Mouse (Mus musculus): Measurements from ENCODE around the gene BC048679. TPM values are rescaled to one million over a fixed set of nuclear protein-coding genes. Genes with fewer than 3 reads are reported as not detected.
A peak's percentile ranks its signal among the peaks of the same experiment; 100 is the strongest.

Gene BC048679
- polyA plus RNA-seq, 1 experiment: not detected

DNA sequence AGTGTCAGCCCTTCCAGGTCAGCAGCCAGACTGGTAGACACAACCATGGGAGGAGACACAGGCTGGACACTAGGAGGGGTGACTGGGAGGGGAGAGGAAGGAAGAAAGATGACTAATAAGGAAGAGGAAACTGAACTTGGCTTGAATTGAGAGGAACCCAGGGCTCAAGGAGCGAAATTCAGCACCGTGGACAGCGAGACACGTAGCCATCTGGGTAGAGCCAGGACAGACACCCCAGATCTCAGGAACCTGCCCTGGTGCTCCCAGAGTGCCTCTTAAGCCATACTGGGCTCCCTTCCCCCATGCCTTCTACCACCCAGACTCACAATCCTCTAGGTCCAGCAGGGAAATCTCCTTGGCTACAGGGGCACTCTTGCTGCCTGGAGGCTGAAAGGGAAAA is 34.0 kb downstream of the BC048679 start:
- Histone ChIP-seq H3K9ac (ENCODE audit: low read depth, poor library complexity, severe bottlenecking) (no peak overlapping the region), H3K9me3 (replicated peaks; ENCODE audit: control insufficient read depth, insufficient read depth, low read length, poor library complexity, severe bottlenecking) (no peaks in the 10 kb centered on the region), H3K4me3 (ENCODE audit: low read depth, low read length) (no peak overlapping the region), H3K36me3 (ENCODE audit: control insufficient read depth, insufficient read depth, low read length, poor library complexity, severe bottlenecking) (no peaks in the 10 kb centered on the region), H3K27ac (ENCODE audit: insufficient read depth, low read length) (no peak overlapping the region), H3K4me1 (ENCODE audit: control insufficient read depth, insufficient read depth, low read length) (no peaks in the 10 kb centered on the region), H3K27me3 (ENCODE audit: control insufficient read depth, insufficient read depth, low read length, poor library complexity, severe bottlenecking) (no peaks in the 10 kb centered on the region)
- TF ChIP-seq POLR2A (IDR thresholded peaks at IDR 0.05; ENCODE audit: insufficient read depth, low read length): no peak
- no peak for TF ChIP-seq EP300 (IDR thresholded peaks at IDR 0.05; ENCODE audit: insufficient read depth, low read depth, low read length)
- no peak for TF ChIP-seq CTCF (IDR thresholded peaks at IDR 0.05; ENCODE audit: low read depth, low read length)

DNA sequence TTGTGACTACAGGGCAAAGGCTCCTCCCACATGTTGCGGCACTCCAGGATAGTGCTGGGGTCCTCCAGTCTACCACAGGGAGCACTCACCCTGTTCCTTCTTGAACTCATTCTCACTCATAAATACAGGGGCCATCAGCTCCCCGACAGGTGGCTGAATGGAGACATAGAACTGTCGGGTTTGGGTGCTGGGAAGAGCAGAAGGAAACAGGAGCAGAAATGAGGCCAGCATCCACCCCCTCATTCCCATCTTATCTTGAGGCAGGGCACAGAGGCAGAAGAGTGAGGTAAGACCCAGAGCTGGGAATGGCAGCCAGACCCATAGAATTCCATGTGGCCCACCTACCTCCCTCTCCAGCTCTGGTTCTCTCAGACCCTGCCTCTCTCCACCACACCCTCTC is 35.3 kb downstream of the BC048679 start:
- Histone ChIP-seq H3K27ac (ENCODE audit: insufficient read depth, low read length) (no peak overlapping the region), H3K4me1 (ENCODE audit: control insufficient read depth, insufficient read depth, low read length) (no peaks in the 10 kb centered on the region), H3K36me3 (ENCODE audit: control insufficient read depth, insufficient read depth, low read length, poor library complexity, severe bottlenecking) (no peaks in the 10 kb centered on the region), H3K9ac (ENCODE audit: low read depth, poor library complexity, severe bottlenecking) (no peak overlapping the region), H3K4me3 (ENCODE audit: low read depth, low read length) (no peak overlapping the region), H3K27me3 (ENCODE audit: control insufficient read depth, insufficient read depth, low read length, poor library complexity, severe bottlenecking) (no peaks in the 10 kb centered on the region), H3K9me3 (replicated peaks; ENCODE audit: control insufficient read depth, insufficient read depth, low read length, poor library complexity, severe bottlenecking) (no peaks in the 10 kb centered on the region)
- TF ChIP-seq POLR2A (IDR thresholded peaks at IDR 0.05; ENCODE audit: insufficient read depth, low read length) (no peak), EP300 (IDR thresholded peaks at IDR 0.05; ENCODE audit: insufficient read depth, low read depth, low read length) (no peak), CTCF (IDR thresholded peaks at IDR 0.05; ENCODE audit: low read depth, low read length) (no peak)

DNA sequence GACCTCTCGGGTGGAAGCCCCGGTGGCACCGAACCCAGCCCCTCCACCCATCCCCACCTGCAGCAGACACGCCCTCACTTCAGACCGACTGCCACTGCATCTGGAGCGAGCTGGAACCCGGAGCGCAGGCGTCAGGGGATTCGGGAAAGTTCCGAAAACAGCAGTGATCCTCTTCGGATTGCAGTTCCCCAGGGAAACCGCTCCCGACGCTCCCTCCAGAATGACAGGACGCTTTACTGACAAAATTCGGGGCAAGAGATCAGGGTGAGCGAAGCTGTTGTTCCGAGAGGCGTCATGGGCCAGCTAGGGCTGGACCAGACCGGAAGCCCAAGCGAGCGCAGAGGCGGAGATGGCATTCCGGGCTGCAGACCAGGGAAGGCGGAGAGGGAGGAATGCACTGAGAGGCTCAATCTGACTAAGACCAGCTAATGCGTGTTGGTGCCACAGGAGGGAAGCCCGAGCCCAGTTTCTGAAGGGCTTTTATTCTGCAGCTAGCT is 42.9 kb downstream of the BC048679 start, which contains the start of gene Cpeb1:
TSS of gene Cpeb1 (minus strand) at position 311 of the 497 bp plus-strand sequence.
- H3K9ac ChIP-seq (ENCODE audit: low read depth, poor library complexity, severe bottlenecking): peak within 1 kb of the TSS; percentile 69
- no peaks in the 10 kb centered on the region for H3K4me1 ChIP-seq (ENCODE audit: control insufficient read depth, insufficient read depth, low read length)
- H3K36me3 ChIP-seq (ENCODE audit: control insufficient read depth, insufficient read depth, low read length, poor library complexity, severe bottlenecking): no peaks in the 10 kb centered on the region
- peak within 1 kb of the TSS; percentile 27 for H3K4me3 ChIP-seq (ENCODE audit: low read depth, low read length)
- H3K27me3 ChIP-seq (ENCODE audit: control insufficient read depth, insufficient read depth, low read length, poor library complexity, severe bottlenecking): peaks cover 18% of the 10 kb centered on the region
- no peak for TF ChIP-seq POLR2A (IDR thresholded peaks at IDR 0.05; ENCODE audit: insufficient read depth, low read length)
- TF ChIP-seq EP300 (IDR thresholded peaks at IDR 0.05; ENCODE audit: insufficient read depth, low read depth, low read length): no peak
- TF ChIP-seq CTCF (IDR thresholded peaks at IDR 0.05; ENCODE audit: low read depth, low read length): peak; percentile 16
- no peak within 1 kb of the TSS for H3K27ac ChIP-seq (ENCODE audit: insufficient read depth, low read length)
- no peaks in the 10 kb centered on the region for H3K9me3 ChIP-seq (replicated peaks; ENCODE audit: control insufficient read depth, insufficient read depth, low read length, poor library complexity, severe bottlenecking)

DNA sequence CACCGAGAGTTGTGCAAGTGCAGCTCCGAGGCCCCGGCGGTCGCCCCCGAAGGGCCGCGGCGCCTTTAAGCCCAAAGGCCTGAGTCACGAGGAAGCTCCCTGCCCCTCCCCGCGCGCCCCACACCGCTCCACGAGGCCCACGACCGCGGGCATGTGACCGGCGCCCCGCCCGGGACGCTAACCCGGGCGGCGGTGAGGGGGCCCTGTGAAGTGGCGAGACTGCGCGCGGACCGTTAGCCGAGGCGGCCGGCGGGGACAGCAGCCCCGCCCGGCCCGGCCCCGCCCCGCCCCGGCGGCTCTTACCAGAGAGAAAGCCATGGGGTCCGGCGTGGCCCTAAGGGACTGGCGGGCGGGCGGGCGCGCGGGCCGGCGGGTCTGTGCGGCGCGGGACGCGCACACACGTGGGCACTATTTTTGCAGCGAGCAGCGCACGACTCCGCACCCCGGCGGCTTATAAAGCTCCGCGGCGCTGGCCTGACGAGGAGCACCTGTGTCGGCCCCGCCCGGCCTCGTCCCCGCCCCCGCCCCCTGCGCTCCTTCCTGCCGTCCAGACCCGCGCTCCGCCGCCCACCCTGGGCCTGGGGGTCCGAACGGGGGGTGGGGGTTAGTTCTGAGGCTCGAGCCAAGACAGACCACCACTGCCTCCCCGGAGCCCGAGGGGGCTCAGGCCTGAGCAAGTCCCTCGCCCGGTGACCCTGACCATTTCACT is 43.6 kb downstream of the BC048679 start:
- Histone ChIP-seq H3K27ac (ENCODE audit: insufficient read depth, low read length) (no peak overlapping the region), H3K9ac (ENCODE audit: low read depth, poor library complexity, severe bottlenecking) (peak overlapping the region; percentile 69), H3K27me3 (ENCODE audit: control insufficient read depth, insufficient read depth, low read length, poor library complexity, severe bottlenecking) (peaks cover 18% of the 10 kb centered on the region), H3K36me3 (ENCODE audit: control insufficient read depth, insufficient read depth, low read length, poor library complexity, severe bottlenecking) (no peaks in the 10 kb centered on the region), H3K4me3 (ENCODE audit: low read depth, low read length) (peak overlapping the region; percentile 27), H3K4me1 (ENCODE audit: control insufficient read depth, insufficient read depth, low read length) (no peaks in the 10 kb centered on the region), H3K9me3 (replicated peaks; ENCODE audit: control insufficient read depth, insufficient read depth, low read length, poor library complexity, severe bottlenecking) (no peaks in the 10 kb centered on the region)
- TF ChIP-seq POLR2A (IDR thresholded peaks at IDR 0.05; ENCODE audit: insufficient read depth, low read length): no peak
- TF ChIP-seq EP300 (IDR thresholded peaks at IDR 0.05; ENCODE audit: insufficient read depth, low read depth, low read length): no peak
- no peak for TF ChIP-seq CTCF (IDR thresholded peaks at IDR 0.05; ENCODE audit: low read depth, low read length)

DNA sequence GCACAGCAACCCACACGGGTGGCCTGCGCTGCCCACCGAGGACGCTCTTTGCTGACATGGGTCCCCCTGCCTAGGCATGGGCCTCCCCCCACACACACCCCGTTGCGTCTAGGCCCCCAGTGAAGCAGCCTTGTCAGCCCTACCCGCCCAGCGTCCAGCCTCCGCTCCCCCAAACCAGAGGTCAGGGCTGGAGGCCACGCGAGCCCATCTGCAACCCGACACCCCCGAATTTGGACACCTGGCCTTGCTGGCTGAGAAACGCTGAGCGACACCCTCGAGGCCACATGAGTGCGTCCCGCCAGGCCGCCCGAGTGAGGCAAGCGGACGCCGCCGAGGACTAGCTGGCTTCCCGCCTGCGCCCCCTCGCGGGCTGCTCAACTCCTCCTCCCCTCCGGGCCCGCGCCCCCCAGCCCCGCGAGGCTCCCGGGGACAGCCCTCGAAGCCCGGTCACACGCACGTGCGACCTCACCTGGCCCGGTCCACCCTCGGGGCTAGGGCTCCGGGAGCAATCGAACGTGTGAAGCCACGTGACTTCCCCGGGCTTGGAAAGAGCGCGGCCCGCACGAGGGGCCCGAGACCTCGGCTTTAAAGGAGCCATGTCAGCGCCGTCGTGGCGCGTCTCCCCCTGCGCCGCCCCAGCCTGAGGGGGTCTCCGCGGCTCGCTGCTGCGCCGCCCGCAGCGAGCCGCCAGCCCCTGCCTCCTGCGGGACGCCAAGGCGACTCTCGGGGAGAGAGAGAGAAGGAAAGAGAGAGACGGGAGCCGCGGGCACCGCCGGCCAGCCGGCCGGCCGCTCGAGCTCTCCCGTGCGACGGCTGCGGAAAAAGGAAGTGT is 44.4 kb downstream of the BC048679 start:
- TF ChIP-seq CTCF (IDR thresholded peaks at IDR 0.05; ENCODE audit: low read depth, low read length) (peak; percentile 1), EP300 (IDR thresholded peaks at IDR 0.05; ENCODE audit: insufficient read depth, low read depth, low read length) (no peak)
- Histone ChIP-seq H3K27ac (ENCODE audit: insufficient read depth, low read length) (no peak overlapping the region), H3K27me3 (ENCODE audit: control insufficient read depth, insufficient read depth, low read length, poor library complexity, severe bottlenecking) (peaks cover 18% of the 10 kb centered on the region), H3K9ac (ENCODE audit: low read depth, poor library complexity, severe bottlenecking) (peak overlapping the region; percentile 69), H3K4me3 (ENCODE audit: low read depth, low read length) (peak overlapping the region; percentile 27), H3K36me3 (ENCODE audit: control insufficient read depth, insufficient read depth, low read length, poor library complexity, severe bottlenecking) (no peaks in the 10 kb centered on the region), H3K4me1 (ENCODE audit: control insufficient read depth, insufficient read depth, low read length) (no peaks in the 10 kb centered on the region), H3K9me3 (replicated peaks; ENCODE audit: control insufficient read depth, insufficient read depth, low read length, poor library complexity, severe bottlenecking) (no peaks in the 10 kb centered on the region)
